Mouse (Mus musculus): ENCODE data around the gene Fam206a.
A peak's percentile ranks its signal among the peaks of the same experiment; 100 is the strongest.

Gene Fam206a

DNA sequence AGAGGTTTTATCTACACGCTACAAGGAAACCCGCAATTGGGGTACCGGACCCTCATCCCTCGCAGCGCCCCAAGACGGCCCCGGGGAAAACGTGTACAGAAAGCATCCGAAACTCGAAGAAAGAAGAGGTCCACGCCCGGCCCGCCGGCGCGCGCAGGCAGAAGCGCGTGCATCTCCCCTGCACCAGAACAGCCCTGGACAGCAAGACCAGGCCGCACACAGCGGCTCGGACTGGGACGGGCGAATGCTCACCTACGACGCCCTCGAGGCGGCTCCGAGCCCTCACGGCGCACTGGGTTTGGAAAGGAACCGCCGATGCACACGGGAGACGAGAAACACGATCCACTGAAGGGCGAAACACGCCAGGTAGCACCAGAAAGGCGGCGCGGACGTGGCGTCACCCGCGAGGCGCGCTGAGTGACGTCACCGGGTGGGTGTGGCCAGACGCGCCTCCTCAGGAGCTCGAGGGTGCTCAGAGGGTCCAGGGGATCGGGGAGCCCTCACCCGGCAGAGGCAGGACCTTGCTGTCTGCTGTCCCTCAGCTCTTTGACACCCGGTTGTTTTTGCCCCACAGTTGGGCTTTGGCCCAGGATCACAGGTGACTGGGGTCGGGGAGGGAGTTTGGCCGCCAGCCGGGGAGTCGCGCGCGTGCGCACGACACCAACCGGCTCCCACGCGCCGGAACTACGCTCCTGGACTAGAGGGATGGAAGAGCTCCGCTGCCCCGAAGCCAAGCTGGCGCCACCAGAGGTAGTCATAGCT lies at the start of gene Fam206a, which contains the start of gene Elp1:
Gene Fam206a (plus strand): TSS at position 439 of the 762 bp plus-strand sequence.
Gene Elp1 (minus strand): TSS at position 425 of the 762 bp plus-strand sequence.
- peak; percentile 88 for DNase-seq (ENCODE audit: low spot score)

DNA sequence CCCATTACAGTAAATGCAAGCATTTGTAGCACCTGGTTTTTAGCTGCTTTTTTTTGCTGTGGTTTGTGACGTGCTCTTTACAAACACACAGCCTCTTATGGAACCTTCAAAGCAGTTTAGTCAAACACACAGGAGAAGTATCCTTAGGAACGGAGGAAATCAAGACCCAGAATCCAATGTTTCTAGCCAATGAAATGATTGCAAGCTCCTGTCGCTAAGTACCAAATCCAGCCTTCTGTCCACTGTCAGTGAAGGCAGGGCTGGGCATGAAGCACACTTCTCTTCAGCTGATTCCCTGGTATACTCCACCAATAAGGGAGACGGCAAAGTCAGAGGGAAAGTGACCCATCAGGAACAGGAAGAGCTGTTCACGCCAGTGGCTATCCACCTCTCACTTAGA lies 46.1 kb upstream of the Fam206a start:
- no peak for DNase-seq (ENCODE audit: low spot score)

DNA sequence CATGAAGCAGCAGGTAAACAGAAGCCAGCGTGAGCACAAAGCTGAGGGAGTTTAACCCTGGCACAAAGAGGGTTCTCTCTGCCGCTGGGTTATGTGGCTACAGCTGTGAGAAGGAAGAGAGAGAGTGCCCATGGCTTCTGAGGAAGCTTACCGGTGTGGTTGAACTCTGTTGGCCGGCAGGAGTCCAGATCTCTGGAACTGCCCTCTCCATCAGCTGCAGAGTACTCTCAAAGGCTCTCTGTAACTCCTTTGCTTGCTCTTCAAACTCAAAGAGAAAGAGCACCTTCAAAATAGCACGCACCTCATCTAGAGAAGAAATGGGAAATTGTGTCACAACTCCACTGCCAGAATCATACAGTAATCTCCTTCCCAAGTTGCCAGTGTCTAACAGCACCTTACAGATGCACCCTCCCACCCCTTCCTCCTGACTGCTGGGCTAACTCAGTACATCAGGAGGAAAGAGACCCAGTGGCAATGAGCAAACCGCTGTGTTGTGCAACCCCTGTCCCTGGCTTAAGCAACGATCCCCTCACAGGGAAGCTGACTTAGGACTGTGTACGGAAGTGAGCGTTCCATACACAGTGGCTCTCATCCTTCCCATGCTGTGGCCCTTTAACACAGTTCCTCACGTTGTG lies 45.1 kb upstream of the Fam206a start:
- peak; percentile 3 for DNase-seq (ENCODE audit: low spot score)

DNA sequence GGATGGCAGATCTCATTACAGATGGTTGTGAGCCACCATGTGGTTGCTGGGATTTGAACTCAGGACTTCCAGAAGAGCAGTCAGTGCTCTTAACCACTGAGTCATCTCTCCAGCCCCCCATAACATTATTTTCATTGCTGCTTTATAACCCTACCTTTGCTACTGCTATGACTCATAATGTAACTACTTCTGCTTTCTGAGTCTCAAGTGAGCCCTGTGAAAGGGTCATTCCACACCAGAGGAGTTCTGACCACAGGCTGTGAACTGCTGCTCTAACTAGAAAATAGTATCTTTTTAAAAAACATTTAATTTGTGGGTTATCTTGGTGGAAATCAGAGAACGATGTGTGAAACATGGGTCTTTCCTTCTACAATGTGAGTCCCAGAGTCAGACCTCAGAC lies 44.5 kb upstream of the Fam206a start:
- no peak for DNase-seq (ENCODE audit: low spot score)

GRCm38 (mm10) chr4:56767861-56768284 lies 34.3 kb upstream of the Fam206a start:
- no peak for DNase-seq (ENCODE audit: low spot score)

DNA sequence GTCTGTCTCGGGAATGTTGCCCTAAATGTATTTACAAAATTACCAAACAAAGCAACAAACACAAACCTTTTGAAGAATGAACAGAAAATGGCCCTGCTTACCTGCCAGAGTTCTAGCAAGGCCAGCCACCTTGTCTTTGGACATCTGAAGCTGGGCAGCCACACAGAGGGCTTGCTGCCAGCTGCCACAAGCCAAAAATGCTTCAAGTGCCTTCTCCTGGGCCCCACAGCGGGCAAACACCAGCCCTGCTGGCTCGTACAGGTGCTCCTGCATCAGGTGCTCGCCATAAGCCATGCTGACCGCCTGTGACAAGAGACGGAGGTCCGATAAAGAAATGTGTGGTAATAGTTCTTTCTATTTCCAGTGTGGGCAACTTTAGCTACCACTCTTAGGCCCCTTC lies 33.2 kb upstream of the Fam206a start:
- DNase-seq (ENCODE audit: low spot score) = no peak

DNA sequence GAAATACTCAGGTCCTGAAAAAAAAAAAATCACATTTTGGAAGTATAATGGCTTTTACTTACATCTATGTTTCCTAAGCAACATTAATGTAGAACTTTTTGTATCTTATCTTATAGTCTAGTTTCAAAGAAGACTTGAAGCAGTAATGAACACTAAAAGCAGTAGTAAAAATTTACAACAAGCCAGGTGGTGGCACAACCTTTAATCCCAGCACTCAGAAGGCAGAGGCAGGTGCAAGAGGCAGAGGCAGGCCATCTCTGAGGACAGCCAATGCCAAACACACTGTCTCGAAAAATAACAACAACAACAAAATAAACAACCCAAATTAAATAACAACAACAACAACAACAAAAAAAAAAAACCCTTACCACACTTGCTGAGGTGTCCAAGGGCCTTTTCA lies 31.1 kb upstream of the Fam206a start:
- no peak for DNase-seq (ENCODE audit: low spot score)

DNA sequence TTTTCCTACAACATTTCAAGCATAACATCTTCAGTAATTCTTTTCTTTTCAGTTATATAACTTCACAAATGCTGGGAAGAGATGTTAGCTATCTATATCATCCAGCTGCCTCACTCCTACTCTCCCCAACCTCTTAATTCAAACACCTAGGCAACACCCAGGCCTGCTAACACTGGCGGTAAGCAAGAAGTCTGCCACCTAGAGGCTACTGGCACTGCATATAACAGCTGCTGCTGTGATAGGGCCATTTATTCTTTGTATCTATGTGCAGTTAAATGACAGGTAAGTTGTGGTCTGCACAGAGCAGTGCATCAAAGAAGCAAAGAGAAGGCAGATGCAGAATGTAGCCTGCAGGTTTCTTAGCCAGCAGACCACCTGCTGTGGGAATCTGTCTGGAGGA lies 10.8 kb upstream of the Fam206a start:
- no peak for DNase-seq (ENCODE audit: low spot score)

DNA sequence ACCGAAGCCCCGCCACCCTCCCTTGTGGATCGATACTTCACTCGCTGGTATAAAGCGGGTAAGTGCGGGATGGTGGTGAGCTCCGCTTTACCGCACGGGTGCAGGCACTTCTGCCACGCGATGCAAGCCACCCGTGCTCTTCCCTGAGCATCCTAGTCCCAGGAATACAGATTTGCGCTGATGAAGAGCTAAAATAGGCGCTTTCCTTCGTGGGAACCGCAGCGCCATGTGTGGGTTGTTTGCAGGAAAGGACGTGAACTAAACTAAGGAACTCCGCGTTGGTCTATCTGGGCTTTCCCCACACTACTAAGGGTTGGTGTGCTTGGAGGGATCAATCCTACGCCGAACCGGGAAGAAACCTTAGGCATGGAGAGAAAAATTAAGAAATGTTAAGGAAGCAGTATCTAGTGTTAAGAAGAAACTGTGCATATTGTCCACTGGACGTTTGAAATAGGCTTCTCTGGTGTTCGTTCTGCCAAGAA lies 565 bp downstream of the Fam206a start:
- DNase-seq (ENCODE audit: low spot score) = no peak

- no peak for DNase-seq (ENCODE audit: low spot score)
Measured at GRCm38 (mm10) chr4:56809050-56809449, 6.9 kb downstream of the Fam206a start.

- no peak for DNase-seq (ENCODE audit: low spot score)
Measured at GRCm38 (mm10) chr4:56811642-56812041, 9.5 kb downstream of the Fam206a start.

- no peak for DNase-seq (ENCODE audit: low spot score)
Measured at GRCm38 (mm10) chr4:56812096-56812495, 10.0 kb downstream of the Fam206a start.

GRCm38 (mm10) chr4:56815131-56815530 lies 13.0 kb downstream of the Fam206a start:
- DNase-seq (ENCODE audit: low spot score) = no peak

DNA sequence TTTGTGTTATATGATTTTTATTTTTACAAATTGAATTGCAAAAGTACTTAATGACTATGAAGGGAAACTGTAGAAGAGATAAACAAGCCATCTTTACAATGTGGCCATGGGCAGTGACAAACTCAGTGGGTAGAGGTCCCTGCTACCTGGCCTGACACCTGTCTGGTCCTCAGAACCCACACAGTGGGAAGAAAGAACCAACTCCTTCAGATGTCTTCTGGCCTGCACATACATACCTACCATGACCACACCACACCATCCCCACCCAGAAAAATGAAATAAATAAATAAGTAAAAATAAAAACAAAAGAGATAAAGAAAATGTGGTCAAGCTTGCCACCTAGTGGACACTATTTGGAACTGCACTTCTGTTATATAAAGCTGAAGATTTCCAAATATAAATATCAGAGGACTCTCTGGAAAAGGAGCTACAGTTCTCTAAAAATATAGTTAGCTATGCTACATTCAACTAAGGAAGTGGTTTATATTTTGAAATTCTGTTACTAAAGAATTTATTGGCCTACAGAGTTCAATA lies 17.9 kb downstream of the Fam206a start:
- peak; percentile 23 for DNase-seq (ENCODE audit: low spot score)

GRCm38 (mm10) chr4:56824231-56824630 lies 22.1 kb downstream of the Fam206a start:
- DNase-seq (ENCODE audit: low spot score) = no peak

- no peak for DNase-seq (ENCODE audit: low spot score)
Measured at GRCm38 (mm10) chr4:56828932-56829331, 26.8 kb downstream of the Fam206a start.

- DNase-seq (ENCODE audit: low spot score) = no peak
Measured at GRCm38 (mm10) chr4:56829511-56829921, 27.4 kb downstream of the Fam206a start.

- DNase-seq (ENCODE audit: low spot score) = no peak
Measured at GRCm38 (mm10) chr4:56831013-56831609, 29.0 kb downstream of the Fam206a start.

GRCm38 (mm10) chr4:56831998-56832397 lies 29.9 kb downstream of the Fam206a start:
- no peak for DNase-seq (ENCODE audit: low spot score)

- no peak for DNase-seq (ENCODE audit: low spot score)
Measured at GRCm38 (mm10) chr4:56837661-56838060, 35.5 kb downstream of the Fam206a start.

DNA sequence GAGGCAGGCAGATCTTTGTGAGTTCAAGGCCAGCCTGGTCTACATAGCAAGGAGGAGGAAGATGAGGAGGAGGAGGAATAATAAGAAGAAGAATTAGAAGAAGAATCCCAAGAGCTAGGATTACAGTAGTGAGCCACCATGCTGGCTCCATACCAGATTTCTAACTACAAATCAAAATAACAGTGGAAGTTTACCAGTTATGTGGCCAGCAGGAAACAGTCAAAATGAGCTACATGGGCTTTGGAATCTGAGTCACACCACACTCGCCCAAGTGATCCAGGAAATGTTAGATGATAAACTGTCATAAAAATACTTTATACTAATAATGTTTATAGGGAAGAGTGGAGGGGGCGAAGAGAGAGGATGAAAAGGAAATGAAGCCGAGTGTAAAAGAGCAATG lies 38.2 kb downstream of the Fam206a start:
- DNase-seq (ENCODE audit: low spot score) = no peak

DNA sequence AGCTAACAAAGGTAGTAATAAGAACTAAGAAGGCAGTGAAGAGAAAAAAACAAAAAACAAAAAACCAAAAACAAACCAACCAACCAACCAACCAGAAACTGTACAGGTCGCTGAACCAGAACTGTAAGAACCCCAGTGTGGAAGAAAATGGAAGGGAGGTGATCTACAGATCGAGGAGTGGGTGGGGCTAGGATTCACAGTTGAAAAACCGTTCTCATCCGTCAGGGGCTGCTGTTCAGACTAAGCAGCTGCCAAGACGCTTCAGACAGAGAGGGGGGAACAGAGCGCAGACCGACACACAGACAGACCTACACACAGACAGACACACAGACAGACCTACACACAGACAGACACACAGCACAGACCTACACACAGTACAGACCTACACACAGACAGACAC lies 40.4 kb downstream of the Fam206a start:
- DNase-seq (ENCODE audit: low spot score) = no peak

- DNase-seq (ENCODE audit: low spot score) = no peak
Measured at GRCm38 (mm10) chr4:56843963-56844362, 41.8 kb downstream of the Fam206a start.

Data from c-Kit-positive CD71-positive TER-119-positive erythroid progenitor cells, embryonic 14.5 days (primary cell).